Mouse (Mus musculus) forebrain, embryonic 12.5 days (tissue): ENCODE results near the gene Pigt. TPM values are rescaled to one million over a fixed set of nuclear protein-coding genes. Genes with fewer than 3 reads are reported as not detected.

Experiments
- ATAC-seq: fragments of 200-750 bp; cut with Nextera tagmentation; 2 replicates; pipeline ENCODE4 v1.8.0; 2017; ENCODE audit warnings: moderate TSS enrichment; ENCODE audit not compliant: low FRiP score
- H3K27ac ChIP-seq: fragments of 300-500 bp; sonication (generic); 2 replicates; pipeline ENCODE4 v1.5.1; 2016; ENCODE audit warnings: mild to moderate bottlenecking
- H3K27me3 ChIP-seq: fragments of 300-500 bp; sonication (generic); 2 replicates; pipeline ENCODE4 v1.6.1; 2016; ENCODE audit warnings: mild to moderate bottlenecking
- H3K36me3 ChIP-seq: fragments of 300-500 bp; sonication (generic); replicated peaks from 2 replicates; pipeline ENCODE4 v1.6.1; 2016; ENCODE audit warnings: mild to moderate bottlenecking
- H3K4me1 ChIP-seq: fragments of 300-500 bp; sonication (generic); 2 replicates; pipeline ENCODE4 v1.6.1; 2016
- H3K4me2 ChIP-seq: fragments of 300-500 bp; sonication (generic); 2 replicates; pipeline ENCODE4 v1.6.1; 2016; ENCODE audit warnings: mild to moderate bottlenecking, moderate library complexity
- H3K4me3 ChIP-seq: fragments of 300-500 bp; sonication (generic); replicated peaks from 2 replicates; pipeline ENCODE4 v1.5.1; 2016; ENCODE audit warnings: mild to moderate bottlenecking
- H3K9ac ChIP-seq: fragments of 300-500 bp; sonication (generic); 2 replicates; pipeline ENCODE4 v1.6.1; 2016; ENCODE audit warnings: mild to moderate bottlenecking
- H3K9me3 ChIP-seq: fragments of 300-500 bp; sonication (generic); 2 replicates; pipeline ENCODE4 v1.6.1; 2016
- WGBS: fragments of 180-500 bp; shearing (Covaris S2); methylation state at CpG from one replicate; pipeline ENCODE4 v1.1.7; 2016; 5-methylcytosine and 5-hydroxymethylcytosine counted together
- polyA plus RNA-seq: library from polyadenylated mRNA; unstranded; fragments of >200 nt; fragmentation: Nextera tagmentation; extraction: Ambion mirVana; gene quantifications from 2 replicates; pipeline ENCODE4 v1.2.1, GENCODE M21; 2016

Pigt gene
- polyA plus RNA-seq, 1 experiment from 2014 or later = 45.2 TPM

DNA sequence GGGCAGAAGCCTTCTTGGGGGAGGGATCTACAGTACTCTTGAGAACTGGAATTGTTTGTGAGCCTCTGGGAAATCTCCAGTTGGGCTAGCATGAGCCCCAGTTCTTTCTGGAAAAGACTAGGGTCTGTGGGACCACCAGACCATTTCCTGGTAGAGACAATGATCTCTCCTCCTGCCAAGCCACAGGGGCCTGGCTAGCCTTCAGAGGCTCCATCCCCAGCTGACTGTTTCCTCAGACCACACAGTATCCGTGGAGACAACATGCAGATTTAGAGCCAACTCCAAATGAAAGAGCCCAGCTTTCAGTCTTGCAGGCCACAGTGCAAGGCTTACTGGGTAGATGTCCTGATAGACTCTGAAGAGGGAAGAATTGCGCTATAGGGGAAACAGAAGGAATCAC is 3.2 kb upstream of the Pigt start:
- Histone ChIP-seq H3K27me3 (0 out of 2 replicates have a peak, but pooled peaks cover 5% of the 10 kb centered on the region), H3K9me3 (no peaks in the 10 kb centered on the region), H3K4me1 (peaks cover 14% of the 10 kb centered on the region), H3K9ac (no peak overlapping the region), H3K4me3 (no peak overlapping the region), H3K27ac (no peak overlapping the region), H3K4me2 (no peak overlapping the region), H3K36me3 (peaks cover 7% of the 10 kb centered on the region)
- WGBS = 51% methylated on average over 2 of the region's 2 CpGs
- no peak for ATAC-seq

- Histone ChIP-seq H3K27ac (no peak overlapping the region), H3K4me2 (peak overlapping the region; percentile 97), H3K27me3 (0 out of 2 replicates have a peak, but pooled peaks cover 5% of the 10 kb centered on the region), H3K9ac (no peak overlapping the region), H3K36me3 (peaks cover 15% of the 10 kb centered on the region), H3K4me1 (peaks cover 14% of the 10 kb centered on the region), H3K4me3 (no peak overlapping the region), H3K9me3 (no peaks in the 10 kb centered on the region)
- ATAC-seq = no peak
- WGBS = 66% methylated on average over 1 of the region's 1 CpGs
Observed at GRCm38 (mm10) chr2:164496331-164496730, 989 bp upstream of the Pigt start.

DNA sequence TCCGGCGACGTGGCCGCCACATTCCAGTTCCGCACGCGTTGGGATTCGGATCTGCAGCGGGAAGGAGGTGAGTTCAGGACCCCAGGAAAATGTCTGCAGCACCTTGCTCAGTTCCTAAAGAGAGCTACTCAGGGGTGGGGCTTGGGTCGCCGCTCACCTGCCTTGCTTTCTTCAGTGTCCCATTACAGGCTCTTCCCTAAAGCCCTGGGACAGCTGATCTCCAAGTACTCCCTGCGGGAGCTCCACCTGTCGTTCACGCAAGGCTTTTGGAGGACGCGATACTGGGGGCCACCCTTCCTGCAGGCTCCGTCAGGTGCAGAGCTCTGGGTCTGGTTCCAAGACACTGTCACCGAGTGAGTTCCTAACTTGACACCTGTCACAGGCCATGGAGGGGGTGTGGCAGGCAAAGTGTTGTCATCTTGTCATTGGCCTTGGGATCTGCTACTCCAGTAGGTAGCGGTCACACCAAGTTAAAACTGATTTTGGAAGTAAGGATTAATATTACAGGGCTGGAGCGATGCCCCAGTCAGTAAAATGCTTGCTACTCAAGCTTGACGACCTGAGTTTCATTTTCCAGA is 460 bp downstream of the Pigt start:
- Histone ChIP-seq H3K27me3 (0 out of 2 replicates have a peak, but pooled peaks cover 5% of the 10 kb centered on the region), H3K4me2 (peak overlapping the region; percentile 97), H3K36me3 (peaks cover 29% of the 10 kb centered on the region), H3K9ac (peak overlapping the region; percentile 74), H3K4me1 (peaks cover 14% of the 10 kb centered on the region), H3K27ac (peak overlapping the region; percentile 46; the same call in 1 of the 2 replicates), H3K4me3 (peak overlapping the region; percentile 89), H3K9me3 (no peaks in the 10 kb centered on the region)
- peak; percentile 42; the same call in 1 of the 2 replicates for ATAC-seq
- 5% methylated on average over 21 of the region's 21 CpGs for WGBS

DNA sequence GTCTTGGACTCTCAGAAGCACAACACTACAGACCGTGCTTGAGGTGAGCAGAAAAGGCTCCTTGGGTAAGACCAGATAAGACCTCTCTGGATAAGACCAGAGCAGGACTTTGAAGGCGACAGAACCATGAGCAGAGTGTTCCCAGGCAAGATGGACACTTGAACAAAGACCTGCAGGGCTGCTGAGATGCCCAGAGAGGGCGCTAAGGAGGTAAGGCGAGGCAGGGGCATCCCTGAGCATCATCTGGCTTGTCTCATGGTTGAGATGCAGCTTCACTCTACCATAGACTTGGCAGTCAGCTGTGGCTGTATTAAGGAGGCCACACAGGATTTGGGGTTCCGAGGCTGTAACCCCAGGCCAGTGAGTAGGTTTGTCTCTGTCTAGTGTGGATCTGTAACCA is 2.0 kb downstream of the Pigt start:
- Histone ChIP-seq H3K4me1 (peaks cover 14% of the 10 kb centered on the region), H3K9me3 (no peaks in the 10 kb centered on the region; the same call in 1 of the 2 replicates), H3K36me3 (peaks cover 44% of the 10 kb centered on the region), H3K4me2 (no peak overlapping the region), H3K9ac (no peak overlapping the region), H3K4me3 (no peak overlapping the region), H3K27ac (no peak overlapping the region), H3K27me3 (0 out of 2 replicates have a peak, but pooled peaks cover 3% of the 10 kb centered on the region)
- no peak for ATAC-seq
- WGBS = 73% methylated on average over 5 of the region's 5 CpGs

DNA sequence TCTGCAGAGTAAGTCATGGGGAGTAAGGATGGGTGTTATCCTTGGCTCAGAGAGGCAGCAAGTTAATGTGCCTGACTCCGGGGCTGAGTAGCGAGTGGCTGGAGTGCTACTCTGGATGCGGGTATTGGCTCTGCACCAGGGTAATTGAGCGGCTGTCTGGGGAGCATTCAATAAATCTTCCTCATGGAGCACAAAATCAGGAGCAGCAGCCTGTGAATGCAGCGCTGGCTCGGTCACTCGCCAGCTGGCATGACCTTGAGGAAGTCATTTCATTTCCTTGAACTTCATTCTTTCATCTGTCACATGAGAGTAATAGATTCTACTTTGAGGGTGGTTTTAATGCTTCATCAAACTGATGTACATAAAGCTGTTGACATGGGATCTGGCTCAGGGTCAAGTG is 3.2 kb downstream of the Pigt start:
- Histone ChIP-seq H3K4me2 (no peak overlapping the region), H3K27ac (no peak overlapping the region), H3K9ac (no peak overlapping the region), H3K9me3 (no peaks in the 10 kb centered on the region; the same call in 1 of the 2 replicates), H3K36me3 (peaks cover 56% of the 10 kb centered on the region), H3K27me3 (no peaks in the 10 kb centered on the region), H3K4me1 (peaks cover 14% of the 10 kb centered on the region), H3K4me3 (no peak overlapping the region)
- WGBS = 93% methylated on average over 7 of the region's 7 CpGs
- ATAC-seq = no peak

GRCm38 (mm10) chr2:164504919-164505318 is 7.6 kb downstream of the Pigt start:
- Histone ChIP-seq H3K9me3 (no peaks in the 10 kb centered on the region; the same call in 1 of the 2 replicates), H3K27me3 (no peaks in the 10 kb centered on the region), H3K9ac (no peak overlapping the region), H3K4me1 (no peaks in the 10 kb centered on the region), H3K27ac (no peak overlapping the region), H3K4me2 (no peak overlapping the region), H3K36me3 (peaks cover 69% of the 10 kb centered on the region), H3K4me3 (no peak overlapping the region)
- WGBS = 95% methylated on average over 3 of the region's 3 CpGs
- ATAC-seq = no peak

GRCm38 (mm10) chr2:164505619-164506347 is 8.5 kb downstream of the Pigt start:
- no peak overlapping the region for H3K4me2 ChIP-seq

GRCm38 (mm10) chr2:164507811-164508210 is 10.5 kb downstream of the Pigt start:
- WGBS = 86% methylated on average over 19 of the region's 19 CpGs
- Histone ChIP-seq H3K27me3 (no peaks in the 10 kb centered on the region), H3K4me2 (no peak overlapping the region), H3K4me1 (no peaks in the 10 kb centered on the region), H3K36me3 (peaks cover 42% of the 10 kb centered on the region), H3K9me3 (no peaks in the 10 kb centered on the region; the same call in 1 of the 2 replicates), H3K27ac (no peak overlapping the region), H3K4me3 (no peak overlapping the region), H3K9ac (no peak overlapping the region)
- no peak for ATAC-seq

More at GRCm38 (mm10) chr2:164505619-164506347, 8.5 kb downstream of the Pigt start:
- peaks cover 62% of the 10 kb centered on the region for H3K36me3 ChIP-seq
- H3K27me3 ChIP-seq = no peaks in the 10 kb centered on the region
- no peak overlapping the region for H3K9ac ChIP-seq
- no peak overlapping the region for H3K4me3 ChIP-seq
- no peak for ATAC-seq
- H3K4me1 ChIP-seq = no peaks in the 10 kb centered on the region
- H3K27ac ChIP-seq = no peak overlapping the region
- no peaks in the 10 kb centered on the region; the same call in 1 of the 2 replicates for H3K9me3 ChIP-seq
- WGBS = 93% methylated on average over 4 of the region's 4 CpGs

DNA sequence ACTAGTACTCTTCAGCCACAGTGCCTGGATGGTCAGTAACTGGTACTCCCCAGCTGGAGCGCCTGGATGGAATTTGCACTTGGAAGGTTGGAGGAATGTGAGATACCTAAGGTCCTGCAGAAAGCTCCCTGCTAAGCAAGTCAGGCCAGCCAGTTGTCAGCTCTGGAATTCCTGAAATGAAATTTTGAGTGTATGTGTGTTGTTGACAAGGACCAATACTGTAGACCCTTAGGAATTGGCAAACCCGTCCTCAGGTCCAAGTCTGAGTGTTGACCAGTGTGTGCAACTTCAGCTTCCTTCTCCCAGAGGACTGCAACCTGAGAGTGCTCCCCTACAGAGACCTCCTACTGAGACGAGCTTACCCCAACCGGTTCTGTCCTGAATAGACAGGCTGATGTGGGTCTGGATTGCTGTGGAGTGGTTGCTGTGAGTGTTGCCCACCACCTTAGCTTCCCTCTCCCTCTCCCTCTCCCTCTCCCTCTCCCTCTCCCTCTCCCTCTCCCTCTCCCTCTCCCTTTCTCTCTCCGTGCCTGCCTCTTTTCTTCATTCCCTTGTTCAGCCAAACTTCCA is 13.4 kb downstream of the Pigt start:
- peaks cover 13% of the 10 kb centered on the region for H3K36me3 ChIP-seq
- no peaks in the 10 kb centered on the region for H3K9me3 ChIP-seq
- no peak for ATAC-seq
- WGBS = 52% methylated on average over 4 of the region's 5 CpGs
- H3K27me3 ChIP-seq = no peaks in the 10 kb centered on the region
- H3K4me1 ChIP-seq = no peaks in the 10 kb centered on the region
- H3K27ac ChIP-seq = no peak overlapping the region
- no peak overlapping the region for H3K9ac ChIP-seq
- H3K4me3 ChIP-seq = no peak overlapping the region
- no peak overlapping the region for H3K4me2 ChIP-seq

GRCm38 (mm10) chr2:164512121-164512909 is 15.0 kb downstream of the Pigt start:
- no peak overlapping the region for H3K9ac ChIP-seq
- H3K4me3 ChIP-seq = no peak overlapping the region
- H3K4me1 ChIP-seq = no peaks in the 10 kb centered on the region
- no peak for ATAC-seq
- peaks cover under 1% of the 10 kb centered on the region for H3K36me3 ChIP-seq
- no peak overlapping the region for H3K27ac ChIP-seq
- H3K9me3 ChIP-seq = no peaks in the 10 kb centered on the region
- no peaks in the 10 kb centered on the region for H3K27me3 ChIP-seq
- H3K4me2 ChIP-seq = no peak overlapping the region
- WGBS = 63% methylated on average over 14 of the region's 14 CpGs

DNA sequence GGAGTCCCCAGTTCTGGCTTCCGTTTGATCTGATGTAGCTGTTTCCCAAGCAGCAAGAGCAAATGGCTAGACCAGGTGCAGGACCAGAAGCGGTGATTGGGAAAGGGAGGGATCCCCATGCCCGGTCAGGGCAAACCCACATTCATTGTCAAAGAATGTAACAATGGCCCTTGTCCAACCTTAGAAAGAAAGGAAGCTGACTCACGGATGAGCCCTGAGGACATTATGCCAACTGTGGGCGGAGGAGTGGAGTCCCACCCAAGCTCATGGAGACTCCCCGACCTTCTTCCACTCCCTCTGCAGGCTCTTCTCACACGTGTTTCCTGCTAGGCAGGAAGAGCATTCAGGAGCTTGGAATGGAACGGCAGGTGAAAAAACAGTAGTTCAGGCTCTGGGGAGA is 16.1 kb downstream of the Pigt start:
- ATAC-seq = no peak
- Histone ChIP-seq H3K9me3 (no peaks in the 10 kb centered on the region), H3K27ac (no peak overlapping the region), H3K4me2 (no peak overlapping the region), H3K27me3 (no peaks in the 10 kb centered on the region), H3K4me3 (no peak overlapping the region), H3K9ac (no peak overlapping the region), H3K4me1 (no peaks in the 10 kb centered on the region), H3K36me3 (no peaks in the 10 kb centered on the region; the same call in 1 of the 2 replicates)
- WGBS = 79% methylated on average over 8 of the region's 8 CpGs

GRCm38 (mm10) chr2:164514916-164515315 is 17.6 kb downstream of the Pigt start:
- H3K4me1 ChIP-seq = no peaks in the 10 kb centered on the region
- 87% methylated on average over 3 of the region's 3 CpGs for WGBS

More at GRCm38 (mm10) chr2:164514916-164515315, 17.6 kb downstream of the Pigt start:
- Histone ChIP-seq H3K4me2 (no peak overlapping the region), H3K27me3 (no peaks in the 10 kb centered on the region), H3K27ac (no peak overlapping the region), H3K4me3 (no peak overlapping the region), H3K36me3 (no peaks in the 10 kb centered on the region), H3K9ac (no peak overlapping the region), H3K9me3 (no peaks in the 10 kb centered on the region)
- ATAC-seq = no peak
